Mouse (Mus musculus) urinary bladder, adult 18-20 months (tissue): ENCODE data around the gene Nrsn1.
"Not testable (repeated sequence)": the region's sequence is repeated elsewhere in the genome, so short reads cannot be mapped to it uniquely, and the experiment has no call there.

ENCODE experiments used
- DNase-seq, 2 experiments: peaks; one replicate each; pipeline ENCODE4 v3.0.0; 2022; ENCODE audit warnings: low spot score in 2 of 2, mixed read lengths in 2 of 2

Nrsn1 gene

DNA sequence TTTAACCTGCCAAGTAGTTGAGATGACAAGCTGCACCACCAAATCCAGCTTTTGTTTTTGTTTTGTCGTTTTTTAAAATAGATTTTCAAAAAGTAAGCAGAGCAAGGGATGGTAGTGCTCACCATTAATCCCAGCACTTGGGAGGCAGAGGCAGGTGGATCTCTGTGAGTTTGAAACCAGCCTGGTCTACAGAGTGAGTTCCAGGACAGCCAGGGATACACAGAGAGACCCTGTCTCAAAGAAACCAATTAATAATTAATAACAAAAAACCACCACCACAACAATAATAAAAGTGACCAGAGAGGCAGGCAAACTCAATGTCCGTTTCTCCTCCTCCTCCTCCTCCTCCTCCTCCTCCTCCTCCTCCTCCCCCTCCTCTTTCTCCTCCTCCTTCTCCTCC is at the start of gene Nrsn1:
Gene Nrsn1, minus strand, starts transcription at position 101 of the 400 bp plus-strand sequence.
- DNase-seq: not testable (repeated sequence)

DNA sequence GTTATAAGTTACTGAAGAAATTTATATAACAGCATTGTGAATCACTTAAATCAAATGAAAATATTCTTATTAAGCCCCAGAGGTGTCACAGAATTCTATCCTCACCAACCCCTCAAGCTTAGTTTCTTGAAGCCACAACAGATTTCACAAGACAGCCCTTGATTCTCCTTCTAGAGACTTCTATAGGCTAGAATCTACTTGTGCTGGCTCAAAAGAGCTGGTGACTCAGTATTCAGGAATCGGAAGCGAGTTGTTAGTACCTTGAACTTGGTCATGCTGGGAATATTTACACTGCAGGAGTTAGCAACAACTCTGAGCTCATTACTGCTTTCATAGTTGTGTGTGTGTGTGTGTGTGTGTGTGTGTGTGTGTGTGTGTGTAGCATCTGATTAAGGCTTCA is 41.8 kb upstream of the Nrsn1 start:
- no peak for DNase-seq

DNA sequence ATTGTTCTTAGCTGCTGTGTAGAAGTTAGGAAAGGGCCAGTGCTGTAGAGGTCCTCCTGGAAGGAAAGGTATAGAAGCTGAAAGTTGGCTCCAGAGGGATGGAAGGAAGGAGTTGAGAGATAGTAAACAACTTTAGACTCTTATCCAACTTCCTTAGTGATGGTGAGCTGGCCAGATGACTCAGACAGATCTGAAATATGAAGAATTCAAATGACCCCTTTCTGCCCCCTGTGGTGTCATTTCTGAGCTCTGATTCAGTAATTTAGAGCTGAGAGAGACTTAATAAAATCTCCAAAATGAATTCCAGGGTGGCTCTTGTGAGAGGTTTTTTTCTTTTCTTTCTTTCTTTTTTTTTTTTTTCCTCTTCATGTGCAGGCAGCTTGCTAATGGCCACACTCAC is 39.8 kb upstream of the Nrsn1 start:
- no peak for DNase-seq

DNA sequence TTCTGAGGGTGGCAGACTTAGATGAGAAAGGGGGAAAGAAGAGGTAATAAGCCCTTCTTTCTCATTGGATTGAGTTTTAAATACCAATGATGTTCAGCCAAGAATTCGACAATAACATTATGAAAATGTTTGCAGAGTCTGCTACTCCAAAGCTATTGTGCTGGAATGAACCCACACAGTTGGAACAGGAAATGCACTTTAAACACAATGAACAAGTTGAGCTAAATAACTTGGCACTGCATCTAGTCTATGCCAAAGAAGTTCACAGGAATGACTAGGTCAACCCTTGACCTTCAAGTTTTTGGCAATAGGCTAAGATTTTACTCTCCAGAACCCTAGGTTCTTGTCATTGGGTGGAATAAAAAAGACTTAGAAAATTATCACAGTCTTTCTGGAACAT is 18.4 kb upstream of the Nrsn1 start:
- DNase-seq: no peak

DNA sequence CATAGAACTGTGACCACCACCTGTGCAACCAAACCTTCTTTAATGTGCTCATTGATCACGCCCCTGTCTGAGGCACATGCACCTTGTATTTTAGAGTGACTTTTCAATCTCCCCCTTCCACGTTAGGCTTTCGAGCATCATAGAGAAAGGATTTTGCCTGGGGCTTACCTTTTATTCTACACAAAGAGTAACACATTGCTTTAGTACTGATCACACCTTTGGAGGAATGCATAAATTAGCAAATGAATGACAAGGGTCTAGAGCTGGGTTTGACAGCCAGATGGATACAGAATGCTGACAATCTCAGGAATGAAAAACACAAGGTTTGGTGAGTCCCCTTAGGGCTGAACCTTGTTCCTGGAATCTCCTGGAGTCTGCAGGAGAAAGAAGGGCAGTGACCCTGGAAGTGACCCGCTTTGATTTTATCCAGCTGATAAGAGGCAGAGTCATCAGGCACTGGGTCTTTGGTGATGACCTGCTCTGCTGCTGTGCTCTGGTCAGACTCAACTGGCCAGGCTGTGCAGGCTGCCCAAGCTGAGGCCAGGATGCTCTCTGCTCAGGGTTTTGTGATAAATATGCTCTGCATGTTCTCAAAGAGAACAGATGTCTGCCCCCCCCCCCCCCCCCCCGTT is 4.7 kb upstream of the Nrsn1 start:
- DNase-seq: no peak

DNA sequence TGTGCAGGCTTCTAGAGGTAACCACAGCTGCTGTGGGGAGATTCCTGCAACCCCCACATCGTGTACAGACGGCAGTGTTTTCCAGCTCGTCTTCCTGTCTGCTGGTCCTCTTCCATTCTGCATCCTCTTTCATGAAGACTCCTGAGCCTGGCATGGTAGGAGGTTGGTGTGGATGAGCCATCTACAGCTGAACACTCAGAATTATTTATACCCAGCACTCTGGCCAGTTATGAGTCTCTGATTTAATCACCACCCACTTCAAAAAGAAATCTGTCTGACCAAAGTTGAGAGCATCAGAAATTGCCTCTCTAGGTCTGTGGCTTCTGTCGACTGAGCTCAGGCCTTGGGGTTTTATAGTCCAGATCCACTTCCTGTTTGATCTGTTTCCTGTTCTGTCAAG is 1.9 kb upstream of the Nrsn1 start:
- no peak for DNase-seq

DNA sequence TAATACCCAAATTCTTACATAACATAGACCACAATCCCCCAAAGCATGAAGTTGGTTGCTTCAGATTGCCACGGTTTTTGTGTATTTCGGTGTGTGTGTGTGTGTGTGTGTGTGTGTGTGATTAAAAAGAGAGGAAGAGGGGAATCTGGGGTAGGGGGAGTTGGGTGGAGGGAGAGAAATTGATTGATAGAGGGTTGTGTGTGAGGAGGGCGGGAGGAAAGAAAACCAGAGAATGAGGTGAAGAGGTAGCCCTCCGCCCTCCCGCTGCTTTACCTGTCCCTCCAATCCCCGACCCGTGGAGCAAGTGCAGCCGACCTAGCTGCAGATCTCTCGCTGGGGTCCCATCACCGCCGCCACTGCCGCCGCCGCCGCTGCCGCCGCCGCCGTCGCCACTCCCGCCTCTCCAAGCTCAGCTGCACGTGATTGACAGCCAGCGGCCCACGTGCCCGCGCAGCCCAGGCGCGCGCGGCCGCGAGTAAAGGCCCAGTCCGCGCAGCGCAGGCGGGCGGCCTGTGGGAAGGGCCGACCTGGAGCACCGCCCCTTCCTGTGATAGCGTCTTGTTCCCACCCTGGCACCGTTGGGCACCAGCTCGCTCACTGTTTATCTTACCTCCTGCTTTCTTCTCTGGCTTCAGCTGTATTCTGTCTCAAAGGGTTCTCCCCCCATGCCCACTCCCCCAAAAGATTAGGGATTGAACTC is 583 bp downstream of the Nrsn1 start:
- DNase-seq: no peak

DNA sequence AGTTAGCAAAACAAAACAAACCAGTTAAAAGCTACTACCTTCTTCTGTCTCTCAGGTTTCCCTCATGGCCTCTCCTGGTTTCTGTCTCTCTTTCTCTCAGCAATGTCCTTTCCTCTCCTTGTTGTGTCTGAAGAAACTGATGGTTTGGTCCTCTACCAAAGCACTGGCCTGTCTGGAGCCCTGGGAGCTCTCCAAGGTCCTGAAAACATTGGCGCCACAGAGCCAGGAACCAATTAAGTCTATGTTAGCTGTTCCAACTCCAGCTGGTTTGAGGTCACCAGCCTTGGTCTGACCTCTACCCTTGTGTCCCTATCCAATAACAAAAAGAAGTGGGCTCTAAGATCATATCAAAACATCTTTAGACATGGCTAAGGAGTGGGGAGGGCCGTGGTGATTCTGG is 1.3 kb downstream of the Nrsn1 start:
- DNase-seq: peak in 1 of 2 experiments; percentile 19

DNA sequence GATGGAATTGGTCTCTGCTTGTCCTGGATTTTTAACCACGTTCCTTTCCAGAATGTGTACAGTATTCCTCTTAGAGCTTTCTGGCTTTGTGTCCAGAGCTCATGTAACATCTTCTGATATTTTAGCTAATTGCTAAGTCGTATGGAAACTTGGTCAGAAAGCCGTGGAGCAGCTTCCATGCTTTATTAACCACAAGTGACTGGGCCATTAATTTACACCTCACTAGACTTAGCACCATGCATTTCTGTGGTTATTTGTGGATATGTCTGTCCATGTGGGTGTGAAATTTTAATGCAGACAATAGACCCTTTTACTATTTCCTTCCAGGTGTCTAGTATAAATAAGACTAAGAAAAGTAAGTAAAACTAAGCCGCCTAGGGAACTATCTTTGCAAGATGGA is 7.6 kb downstream of the Nrsn1 start:
- no peak for DNase-seq

DNA sequence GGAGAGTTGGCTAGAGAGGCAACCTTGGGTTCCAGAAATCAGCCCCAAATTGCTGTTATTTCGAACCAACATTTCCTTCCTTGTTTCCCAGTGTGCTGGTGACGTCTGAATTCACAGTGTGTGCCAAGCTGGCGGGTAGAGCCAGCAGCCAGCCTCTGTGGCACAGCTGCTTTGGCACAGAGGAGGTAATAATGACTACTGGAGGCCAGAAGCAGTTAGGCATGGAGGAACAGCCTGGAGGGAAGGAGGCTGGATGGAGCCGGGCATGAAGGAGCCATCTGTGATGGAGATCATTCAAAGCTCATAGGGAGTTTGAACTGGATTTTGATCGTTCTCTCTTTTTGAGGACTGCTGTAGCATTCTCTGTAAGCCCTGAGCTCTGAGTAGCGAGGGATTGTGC is 12.7 kb downstream of the Nrsn1 start:
- no peak for DNase-seq

DNA sequence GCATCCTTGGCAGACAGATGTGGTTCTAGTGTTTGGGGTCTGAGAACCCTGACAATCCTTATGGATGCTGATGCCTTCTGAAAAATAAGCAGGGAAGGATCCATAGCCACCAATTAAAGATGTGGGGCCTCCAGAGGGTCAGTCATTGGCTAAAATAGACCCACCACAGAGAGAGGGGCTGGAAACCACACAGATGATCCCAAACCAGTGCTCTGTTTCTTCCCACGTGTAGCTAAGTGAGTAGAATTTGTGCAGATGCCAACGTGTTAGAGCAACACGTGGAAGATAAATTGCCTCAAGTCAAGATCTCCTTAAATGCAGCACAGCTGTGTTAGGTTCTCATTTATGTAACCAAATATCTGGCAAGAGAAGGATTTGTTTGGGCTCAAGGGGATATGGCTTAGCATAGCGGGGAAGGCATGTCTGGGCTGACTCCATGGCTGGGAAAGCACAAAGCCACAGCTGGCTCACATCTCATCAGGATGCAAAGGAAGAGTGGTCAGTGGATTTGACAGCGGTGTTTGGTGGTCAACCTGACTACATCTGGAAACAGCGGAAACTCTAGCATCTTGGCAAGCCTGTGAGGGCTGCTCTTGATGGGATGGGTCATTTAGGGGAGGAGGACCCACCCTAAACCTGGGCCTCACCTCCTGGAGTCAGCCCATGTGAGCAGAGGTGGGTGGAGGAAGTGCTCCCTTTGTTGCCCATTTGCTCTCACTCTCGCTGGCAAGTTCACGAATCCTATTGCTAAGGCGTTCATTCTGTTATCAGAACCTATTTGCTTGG is 15.6 kb downstream of the Nrsn1 start:
- no peak for DNase-seq

DNA sequence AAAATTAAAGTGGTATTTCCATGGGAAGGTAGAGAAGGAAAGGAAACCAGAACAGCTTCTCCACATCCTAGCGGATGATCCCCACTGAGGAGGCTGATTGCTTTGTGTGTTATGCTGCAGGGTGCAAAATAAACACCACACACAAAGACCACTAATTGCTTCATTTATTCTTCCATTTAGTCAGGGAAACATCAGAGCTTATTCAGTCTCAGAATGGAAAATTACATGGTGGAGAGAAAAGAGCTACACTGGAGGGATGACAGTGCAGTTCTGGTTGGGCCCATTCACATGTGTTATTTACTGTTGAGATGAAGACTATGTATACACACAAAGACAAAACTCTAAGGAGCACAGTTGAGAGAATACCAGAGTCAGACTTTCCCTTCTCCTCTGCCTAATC is 18.4 kb downstream of the Nrsn1 start:
- no peak for DNase-seq

DNA sequence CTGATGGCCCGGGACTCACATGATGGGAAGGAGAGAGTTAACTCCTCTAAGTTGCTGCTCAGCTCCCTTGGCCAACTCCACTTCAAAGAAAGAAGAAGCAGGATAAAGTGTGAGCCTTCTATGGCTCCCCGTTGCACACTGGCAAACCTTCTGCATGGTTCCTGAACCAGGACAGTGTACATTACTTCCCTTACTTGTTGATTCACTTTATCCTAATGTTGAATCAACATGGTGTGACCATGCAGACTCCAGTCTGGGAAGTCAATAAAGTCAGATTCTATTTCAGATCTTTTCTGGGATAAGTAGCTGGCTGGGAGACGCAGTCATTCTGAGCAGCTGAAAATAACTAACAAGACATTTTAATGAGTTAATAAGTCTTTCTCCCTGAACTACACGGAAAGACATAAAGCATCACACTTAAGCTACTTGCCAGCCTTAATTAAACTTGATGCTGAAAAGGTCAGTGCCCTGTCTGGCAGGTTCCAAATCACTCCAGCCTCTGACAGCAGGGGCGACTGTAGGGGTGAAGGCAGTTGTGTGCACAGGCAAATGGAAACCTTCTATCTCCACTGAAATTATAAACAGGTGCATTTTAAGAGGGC is 50.0 kb downstream of the Nrsn1 start:
- DNase-seq: no peak

DNA sequence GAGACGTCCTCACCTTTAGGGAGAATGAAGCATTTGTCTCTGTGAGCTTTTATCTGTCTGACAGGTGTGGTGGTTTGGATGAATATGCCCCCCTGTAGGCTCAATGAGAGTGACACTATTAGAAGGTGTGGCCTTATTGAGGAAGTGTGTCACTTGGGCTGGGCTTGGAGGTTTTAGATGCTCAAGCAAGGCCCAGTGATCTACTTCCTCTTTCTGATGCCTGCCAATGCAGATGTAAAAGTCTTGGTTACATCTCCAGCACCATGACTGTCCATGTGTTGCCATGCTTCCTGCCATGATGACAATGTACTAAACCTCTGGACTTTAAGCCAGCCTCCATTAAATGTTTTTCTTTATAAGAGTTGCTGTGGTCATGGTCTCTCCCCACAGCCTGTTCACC is 51.9 kb downstream of the Nrsn1 start:
- DNase-seq: no peak

DNA sequence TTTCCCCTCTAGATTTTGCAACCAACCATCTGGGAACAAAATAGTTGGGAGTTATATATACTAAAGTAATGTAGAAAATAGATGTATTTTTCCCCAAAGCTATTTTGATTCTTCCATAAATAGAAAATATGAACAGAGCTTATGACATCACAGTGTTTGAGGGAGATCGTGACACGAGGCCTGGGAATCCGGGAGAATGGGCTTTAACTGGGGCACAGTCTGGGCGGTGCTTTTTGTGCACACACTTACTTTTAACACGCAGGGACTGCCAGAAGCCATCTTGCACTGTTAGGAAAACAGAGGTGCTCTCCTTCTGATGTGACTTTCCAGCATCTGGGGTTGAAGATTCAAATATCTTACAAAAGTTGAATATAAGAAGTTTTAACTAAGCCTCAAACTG is 63.4 kb downstream of the Nrsn1 start:
- no peak for DNase-seq
